ENCODE assay signal across 11 mouse cellular contexts in the genomic region with DNA sequence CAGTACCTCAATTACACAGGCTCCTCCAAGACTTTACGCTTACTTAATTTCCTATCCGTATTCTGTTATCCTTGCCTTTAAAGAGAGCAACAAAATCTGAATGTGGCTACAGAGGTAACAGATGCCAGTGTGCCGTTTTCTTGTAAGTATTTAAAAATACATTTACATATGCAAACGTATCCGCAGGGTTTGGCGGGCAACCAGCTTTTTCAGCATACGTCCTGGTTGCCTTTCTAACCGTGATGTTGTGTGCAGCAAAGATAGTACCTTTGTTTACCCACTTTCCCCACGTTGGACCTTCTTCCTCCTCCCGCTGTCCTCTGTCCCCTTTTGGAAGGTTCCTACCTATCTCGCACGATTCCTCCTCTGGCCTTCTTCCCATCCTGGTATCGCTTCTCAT. TPM values are rescaled to one million over a fixed set of nuclear protein-coding genes. Genes with fewer than 3 reads are reported as not detected.
DNase-seq lines count a peak whose midpoint lies in the region; ATAC-seq and TF ChIP-seq lines count a peak whose summit lies in the region.
"Had no signal": no experiment of that assay in that cellular context is flagged by ENCODE, and none has a peak within 500 bp of the region (broad histone marks: within the 10 kb centered on the region; RNA-seq: fewer than 3 reads in every experiment).

No protein-coding gene starts in this region.

- no peak overlapping the region for H3K27ac ChIP-seq in limb, embryonic 12.5 days
- no peak overlapping the region for H3K27ac ChIP-seq in limb, embryonic 10.5 days
- no peak overlapping the region for H3K27ac ChIP-seq in embryonic facial prominence, embryonic 15.5 days (replicated peaks)
- peak overlapping the region; percentile 41; the same call in 1 of the 2 replicates for H3K27ac ChIP-seq in hindbrain, postnatal 0 days
- H3K27ac ChIP-seq: lung, embryonic 15.5 days had no signal

- DNase-seq in limb, embryonic 10.5 days (ENCODE audit: low spot score) = no peak
- peak; percentile 28 for DNase-seq in hindbrain, postnatal 0 days (ENCODE audit: low spot score)
- DNase-seq in right cerebral cortex, postnatal 14 days = peak; percentile 67
- no peak for DNase-seq in adrenal gland, postnatal 10 days
- DNase-seq in kidney, adult 8-10 months = no peak
- DNase-seq: cerebellum, adult 11 months; thymus, adult 2 months had no signal

- no peak for ATAC-seq in limb, embryonic 12.5 days (ENCODE audit: insufficient number of reproducible peaks, insufficient read depth, low FRiP score, low TSS enrichment, low read depth)
- no peak for ATAC-seq in embryonic facial prominence, embryonic 15.5 days (ENCODE audit: insufficient number of reproducible peaks, low FRiP score, low TSS enrichment, low read depth)
- no peak for ATAC-seq in hindbrain, postnatal 0 days
- ATAC-seq: Patski had no signal

- no peaks in the 10 kb centered on the region for H3K9me3 ChIP-seq in limb, embryonic 12.5 days
- no peaks in the 10 kb centered on the region for H3K9me3 ChIP-seq in limb, embryonic 10.5 days (replicated peaks)
- no peaks in the 10 kb centered on the region for H3K9me3 ChIP-seq in embryonic facial prominence, embryonic 15.5 days (replicated peaks)
- H3K9me3 ChIP-seq in hindbrain, postnatal 0 days (ENCODE audit: low read length) = no peaks in the 10 kb centered on the region
- H3K9me3 ChIP-seq: lung, embryonic 15.5 days had no signal

- peaks cover 30% of the 10 kb centered on the region for H3K4me1 ChIP-seq in limb, embryonic 12.5 days (replicated peaks)
- peaks cover 38% of the 10 kb centered on the region for H3K4me1 ChIP-seq in limb, embryonic 10.5 days
- H3K4me1 ChIP-seq in embryonic facial prominence, embryonic 15.5 days = peaks cover 35% of the 10 kb centered on the region
- peaks cover 29% of the 10 kb centered on the region for H3K4me1 ChIP-seq in hindbrain, postnatal 0 days (ENCODE audit: insufficient read depth, low read length)

- no peak overlapping the region for H3K4me3 ChIP-seq in limb, embryonic 12.5 days (replicated peaks)
- no peak overlapping the region for H3K4me3 ChIP-seq in limb, embryonic 10.5 days
- no peak overlapping the region for H3K4me3 ChIP-seq in embryonic facial prominence, embryonic 15.5 days (replicated peaks)
- peak overlapping the region; percentile 18 for H3K4me3 ChIP-seq in hindbrain, postnatal 0 days (ENCODE audit: low read length)

- no peaks in the 10 kb centered on the region for H3K36me3 ChIP-seq in limb, embryonic 12.5 days
- H3K36me3 ChIP-seq in limb, embryonic 10.5 days = no peaks in the 10 kb centered on the region
- no peaks in the 10 kb centered on the region for H3K36me3 ChIP-seq in embryonic facial prominence, embryonic 15.5 days
- H3K36me3 ChIP-seq in hindbrain, postnatal 0 days (ENCODE audit: insufficient read depth, low read length) = no peaks in the 10 kb centered on the region
- H3K36me3 ChIP-seq: lung, embryonic 15.5 days had no signal

- peak overlapping the region; percentile 32 for H3K4me2 ChIP-seq in limb, embryonic 12.5 days
- peak overlapping the region; percentile 13; the same call in 1 of the 2 replicates for H3K4me2 ChIP-seq in embryonic facial prominence, embryonic 15.5 days (replicated peaks)
- H3K4me2 ChIP-seq in hindbrain, postnatal 0 days (ENCODE audit: low read depth, low read length) = peak overlapping the region; percentile 86
- H3K4me2 ChIP-seq: lung, embryonic 15.5 days had no signal

- TF ChIP-seq CTCF in hindbrain, postnatal 0 days (IDR thresholded peaks at IDR 0.05; ENCODE audit: low read depth) = no peak

- H3K27me3 ChIP-seq in limb, embryonic 12.5 days = peaks cover 93% of the 10 kb centered on the region
- H3K27me3 ChIP-seq in limb, embryonic 10.5 days (ENCODE audit: low read depth, poor library complexity, severe bottlenecking) = peaks cover 84% of the 10 kb centered on the region
- H3K27me3 ChIP-seq in embryonic facial prominence, embryonic 15.5 days = peaks cover 81% of the 10 kb centered on the region
- H3K27me3 ChIP-seq in hindbrain, postnatal 0 days (ENCODE audit: insufficient read depth, low read length) = peaks cover 9% of the 10 kb centered on the region

- WGBS in limb, embryonic 12.5 days = 10% methylated on average over 13 of the region's 13 CpGs
- 9% methylated on average over 13 of the region's 13 CpGs for WGBS in limb, embryonic 10.5 days
- WGBS in embryonic facial prominence, embryonic 15.5 days = 8% methylated on average over 13 of the region's 13 CpGs
- WGBS in hindbrain, postnatal 0 days = 9% methylated on average over 13 of the region's 13 CpGs

- H3K9ac ChIP-seq in limb, embryonic 12.5 days (replicated peaks) = no peak overlapping the region
- H3K9ac ChIP-seq in embryonic facial prominence, embryonic 15.5 days = no peak overlapping the region
- peak overlapping the region; percentile 35; the same call in 1 of the 2 replicates for H3K9ac ChIP-seq in hindbrain, postnatal 0 days (replicated peaks; ENCODE audit: low read length)
- H3K9ac ChIP-seq: lung, embryonic 15.5 days had no signal

RNA-seq across cellular contexts. Expression of a gene that starts 2.4 kb away (rescaled TPM):
- 0.76 and 1.3 TPM in 2 replicates for polyA plus RNA-seq in limb, embryonic 12.5 days (2016; fragmentation: Nextera tagmentation; extraction: Ambion mirVana)
- 0.55 and 1.2 TPM in 2 replicates for polyA plus RNA-seq in limb, embryonic 10.5 days (2016; fragmentation: Nextera tagmentation; extraction: Ambion mirVana)
- 0.68 and 0.89 TPM in 2 replicates for polyA plus RNA-seq in embryonic facial prominence, embryonic 15.5 days (2015; fragmentation: Nextera tagmentation; extraction: Ambion mirVana)
- 11.7 and 19.6 TPM in 2 replicates for total RNA-seq in hindbrain, postnatal 0 days (2014; rRNA removed)
- polyA plus RNA-seq in hindbrain, postnatal 0 days (2015; fragmentation: Nextera tagmentation; extraction: Ambion mirVana) = 15.2 and 17.0 TPM in 2 replicates
- 1 to 10 TPM; 1.8 to 3.6 TPM for total RNA-seq in adrenal gland, postnatal 10 days (2021)

RNA-seq across cellular contexts. Expression of a gene that starts 19.6 kb away (rescaled TPM):
- polyA plus RNA-seq in limb, embryonic 12.5 days (2016; fragmentation: Nextera tagmentation; extraction: Ambion mirVana) = 564 and 604 TPM in 2 replicates
- polyA plus RNA-seq in limb, embryonic 10.5 days (2016; fragmentation: Nextera tagmentation; extraction: Ambion mirVana) = 635 and 703 TPM in 2 replicates
- polyA plus RNA-seq in embryonic facial prominence, embryonic 15.5 days (2015; fragmentation: Nextera tagmentation; extraction: Ambion mirVana) = 450 and 454 TPM in 2 replicates
- 212 and 237 TPM in 2 replicates for total RNA-seq in hindbrain, postnatal 0 days (2014; rRNA removed)
- 1,238 and 1,244 TPM in 2 replicates for polyA plus RNA-seq in hindbrain, postnatal 0 days (2015; fragmentation: Nextera tagmentation; extraction: Ambion mirVana)
- 1,000 to 10,000 TPM; 1,277 to 1,442 TPM for total RNA-seq in adrenal gland, postnatal 10 days (2021)

RNA-seq across cellular contexts. Expression of a gene that starts 33.6 kb away (rescaled TPM):
- 10.6 and 10.7 TPM in 2 replicates for polyA plus RNA-seq in limb, embryonic 12.5 days (2016; fragmentation: Nextera tagmentation; extraction: Ambion mirVana)
- polyA plus RNA-seq in limb, embryonic 10.5 days (2016; fragmentation: Nextera tagmentation; extraction: Ambion mirVana) = 4.3 and 4.5 TPM in 2 replicates
- 16.3 and 16.5 TPM in 2 replicates for polyA plus RNA-seq in embryonic facial prominence, embryonic 15.5 days (2015; fragmentation: Nextera tagmentation; extraction: Ambion mirVana)
- total RNA-seq in hindbrain, postnatal 0 days (2014; rRNA removed) = 366 and 375 TPM in 2 replicates
- 154 and 163 TPM in 2 replicates for polyA plus RNA-seq in hindbrain, postnatal 0 days (2015; fragmentation: Nextera tagmentation; extraction: Ambion mirVana)
- total RNA-seq in adrenal gland, postnatal 10 days (2021) = 10 to 100 TPM; 15.2 to 19.9 TPM

RNA-seq across cellular contexts. Expression of a gene that starts 35.9 kb away (rescaled TPM):
- 20.6 and 20.8 TPM in 2 replicates for polyA plus RNA-seq in limb, embryonic 12.5 days (2016; fragmentation: Nextera tagmentation; extraction: Ambion mirVana)
- polyA plus RNA-seq in limb, embryonic 10.5 days (2016; fragmentation: Nextera tagmentation; extraction: Ambion mirVana) = 17.7 and 18.3 TPM in 2 replicates
- 27.3 and 28.2 TPM in 2 replicates for polyA plus RNA-seq in embryonic facial prominence, embryonic 15.5 days (2015; fragmentation: Nextera tagmentation; extraction: Ambion mirVana)
- total RNA-seq in hindbrain, postnatal 0 days (2014; rRNA removed) = 14.6 and 21.5 TPM in 2 replicates
- polyA plus RNA-seq in hindbrain, postnatal 0 days (2015; fragmentation: Nextera tagmentation; extraction: Ambion mirVana) = 22.2 and 23.2 TPM in 2 replicates
- 10 to 100 TPM; 19.6 to 23.4 TPM for total RNA-seq in adrenal gland, postnatal 10 days (2021)

RNA-seq across cellular contexts. Expression of a gene that starts 51.1 kb away (rescaled TPM):
- 56.8 and 58.0 TPM in 2 replicates for polyA plus RNA-seq in limb, embryonic 12.5 days (2016; fragmentation: Nextera tagmentation; extraction: Ambion mirVana)
- 60.0 and 61.3 TPM in 2 replicates for polyA plus RNA-seq in limb, embryonic 10.5 days (2016; fragmentation: Nextera tagmentation; extraction: Ambion mirVana)
- polyA plus RNA-seq in embryonic facial prominence, embryonic 15.5 days (2015; fragmentation: Nextera tagmentation; extraction: Ambion mirVana) = 47.9 and 50.5 TPM in 2 replicates
- total RNA-seq in hindbrain, postnatal 0 days (2014; rRNA removed) = 67.9 and 78.6 TPM in 2 replicates
- polyA plus RNA-seq in hindbrain, postnatal 0 days (2015; fragmentation: Nextera tagmentation; extraction: Ambion mirVana) = 61.5 and 64.6 TPM in 2 replicates
- 10 to 100 TPM; 31.1 to 47.1 TPM for total RNA-seq in adrenal gland, postnatal 10 days (2021)

Comparison
In these comparisons a context has a peak if more than half of its experiments do, and no peak if none do; other contexts are left out.
1. H3K4me2 ChIP-seq: peak in every context shown above with its lines; median percentile 86 in hindbrain, postnatal 0 days; 32 in limb, embryonic 12.5 days; 13 in embryonic facial prominence, embryonic 15.5 days.
2. DNase-seq: peak in hindbrain, postnatal 0 days (single experiment) and right cerebral cortex, postnatal 14 days (single experiment); none in limb, embryonic 10.5 days (single experiment), adrenal gland, postnatal 10 days (single experiment) and kidney, adult 8-10 months (0 of 2).